Mouse (Mus musculus) limb, embryonic 15.5 days (tissue): Measurements from ENCODE around the gene Banf1. TPM values are rescaled to one million over a fixed set of nuclear protein-coding genes. Genes with fewer than 3 reads are reported as not detected.

Experiments
- ATAC-seq: fragments of 200-750 bp; cut with Nextera tagmentation; 2 replicates; pipeline ENCODE4 v1.8.0; 2017; ENCODE audit warnings: low read depth, moderate TSS enrichment; ENCODE audit not compliant: insufficient number of reproducible peaks, low FRiP score, low TSS enrichment
- H3K27ac ChIP-seq: fragments of 300-500 bp; sonication (generic); 2 replicates; pipeline ENCODE4 v1.5.1; 2015; ENCODE audit warnings: moderate library complexity, mild to moderate bottlenecking, inconsistent platforms
- H3K27me3 ChIP-seq: fragments of 300-500 bp; sonication (generic); 2 replicates; pipeline ENCODE4 v1.6.1; 2015; ENCODE audit warnings: inconsistent platforms
- H3K36me3 ChIP-seq: fragments of 300-500 bp; sonication (generic); 2 replicates; pipeline ENCODE4 v1.6.1; 2015; ENCODE audit warnings: inconsistent platforms
- H3K4me1 ChIP-seq: fragments of 300-500 bp; sonication (generic); 2 replicates; pipeline ENCODE4 v1.6.1; 2015; ENCODE audit warnings: inconsistent platforms
- H3K4me2 ChIP-seq: fragments of 300-500 bp; sonication (generic); 2 replicates; pipeline ENCODE4 v1.6.1; 2015; ENCODE audit warnings: mild to moderate bottlenecking, inconsistent platforms
- H3K4me3 ChIP-seq: fragments of 300-500 bp; sonication (generic); 2 replicates; pipeline ENCODE4 v1.5.1; 2015; ENCODE audit warnings: mild to moderate bottlenecking, inconsistent platforms
- H3K9ac ChIP-seq: fragments of 300-500 bp; sonication (generic); 2 replicates; pipeline ENCODE4 v1.6.1; 2015; ENCODE audit warnings: inconsistent platforms
- H3K9me3 ChIP-seq: fragments of 300-500 bp; sonication (generic); 2 replicates; pipeline ENCODE4 v1.6.1; 2016; ENCODE audit warnings: inconsistent platforms
- WGBS: fragments of 180-500 bp; shearing (Covaris S2); methylation state at CpG from one replicate; pipeline ENCODE4 v1.1.7; 2015; 5-methylcytosine and 5-hydroxymethylcytosine counted together
- polyA plus RNA-seq: library from polyadenylated mRNA; unstranded; fragments of >200 nt; fragmentation: Nextera tagmentation; extraction: Ambion mirVana; gene quantifications from 2 replicates; pipeline ENCODE4 v1.2.1, GENCODE M21; 2015

Gene Banf1
- polyA plus RNA-seq, 1 experiment from 2014 or later = 374 TPM

- Histone ChIP-seq H3K27me3 (peaks cover 13% of the 10 kb centered on the region; the same call in 1 of the 2 replicates), H3K4me2 (no peak overlapping the region), H3K4me3 (no peak overlapping the region), H3K9me3 (no peaks in the 10 kb centered on the region), H3K9ac (no peak overlapping the region), H3K27ac (no peak overlapping the region), H3K4me1 (peaks cover 15% of the 10 kb centered on the region), H3K36me3 (no peaks in the 10 kb centered on the region)
- WGBS = 67% methylated on average over 6 of the region's 6 CpGs
- no peak for ATAC-seq
These were observed 21.5 kb downstream of the Banf1 start for GRCm38 (mm10) chr19:5345297-5346131.

DNA sequence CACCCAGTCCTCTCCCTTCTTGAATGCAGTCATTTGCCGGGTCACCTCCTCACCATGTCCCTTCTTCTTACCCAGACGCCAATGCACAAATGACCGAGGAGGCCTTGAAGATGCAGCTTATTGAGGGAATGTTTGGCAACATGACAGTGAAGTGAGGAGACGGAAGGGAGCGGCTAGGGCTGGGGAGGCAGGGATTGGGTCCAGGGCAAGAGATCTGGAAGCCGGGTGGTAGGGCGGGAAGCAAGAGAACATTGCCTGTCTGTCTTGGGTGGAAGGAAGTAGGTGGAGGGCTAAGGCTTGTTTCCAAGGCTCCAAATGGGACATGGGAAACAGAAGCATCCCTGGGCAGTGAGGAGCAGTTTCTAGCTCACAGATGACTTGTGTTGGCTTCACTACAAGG is 25.6 kb downstream of the Banf1 start:
- Histone ChIP-seq H3K4me2 (no peak overlapping the region), H3K27ac (no peak overlapping the region), H3K36me3 (no peaks in the 10 kb centered on the region), H3K4me3 (no peak overlapping the region), H3K9me3 (no peaks in the 10 kb centered on the region), H3K4me1 (no peaks in the 10 kb centered on the region), H3K9ac (no peak overlapping the region), H3K27me3 (no peaks in the 10 kb centered on the region)
- no peak for ATAC-seq
- 90% methylated on average over 7 of the region's 7 CpGs for WGBS

GRCm38 (mm10) chr19:5337975-5338374 is 29.0 kb downstream of the Banf1 start:
- Histone ChIP-seq H3K9me3 (no peaks in the 10 kb centered on the region), H3K4me2 (no peak overlapping the region), H3K27me3 (no peaks in the 10 kb centered on the region), H3K4me3 (no peak overlapping the region), H3K36me3 (no peaks in the 10 kb centered on the region), H3K27ac (no peak overlapping the region), H3K4me1 (no peaks in the 10 kb centered on the region), H3K9ac (no peak overlapping the region)
- WGBS = 18% methylated on average over 5 of the region's 5 CpGs
- ATAC-seq = no peak

- 85% methylated on average over 6 of the region's 6 CpGs for WGBS
- H3K4me3 ChIP-seq = no peak within 1 kb of the TSS
These were observed 31.5 kb downstream of the Banf1 start, which contains the start of gene Catsper1 for GRCm38 (mm10) chr19:5335441-5335840. Gene Catsper1 (plus strand): TSS chr19:5335741.

GRCm38 (mm10) chr19:5334741-5335140 is 32.2 kb downstream of the Banf1 start:
- no peak for ATAC-seq
- no peak overlapping the region for H3K4me3 ChIP-seq
- H3K9me3 ChIP-seq = no peaks in the 10 kb centered on the region
- H3K27me3 ChIP-seq = no peaks in the 10 kb centered on the region
- no peak overlapping the region for H3K27ac ChIP-seq
- H3K36me3 ChIP-seq = no peaks in the 10 kb centered on the region
- H3K4me2 ChIP-seq = no peak overlapping the region
- H3K4me1 ChIP-seq = no peaks in the 10 kb centered on the region
- WGBS = 73% methylated on average over 5 of the region's 5 CpGs
- no peak overlapping the region for H3K9ac ChIP-seq

More at GRCm38 (mm10) chr19:5335441-5335840, 31.5 kb downstream of the Banf1 start, which contains the start of gene Catsper1:
- H3K36me3 ChIP-seq = no peaks in the 10 kb centered on the region
- H3K27me3 ChIP-seq = no peaks in the 10 kb centered on the region
- no peaks in the 10 kb centered on the region for H3K4me1 ChIP-seq
- no peaks in the 10 kb centered on the region for H3K9me3 ChIP-seq
- H3K4me2 ChIP-seq = no peak within 1 kb of the TSS
- H3K27ac ChIP-seq = no peak within 1 kb of the TSS
- ATAC-seq = no peak
- H3K9ac ChIP-seq = no peak within 1 kb of the TSS

GRCm38 (mm10) chr19:5327970-5328369 is 39.0 kb downstream of the Banf1 start:
- H3K27me3 ChIP-seq = no peaks in the 10 kb centered on the region
- H3K27ac ChIP-seq = no peak overlapping the region
- no peak overlapping the region for H3K4me3 ChIP-seq
- no peak overlapping the region for H3K4me2 ChIP-seq
- ATAC-seq = no peak
- no peak overlapping the region for H3K9ac ChIP-seq
- no peaks in the 10 kb centered on the region for H3K4me1 ChIP-seq
- 71% methylated on average over 19 of the region's 19 CpGs for whole genome bisulfite sequencing
- H3K9me3 ChIP-seq = no peaks in the 10 kb centered on the region
- H3K36me3 ChIP-seq = no peaks in the 10 kb centered on the region

DNA sequence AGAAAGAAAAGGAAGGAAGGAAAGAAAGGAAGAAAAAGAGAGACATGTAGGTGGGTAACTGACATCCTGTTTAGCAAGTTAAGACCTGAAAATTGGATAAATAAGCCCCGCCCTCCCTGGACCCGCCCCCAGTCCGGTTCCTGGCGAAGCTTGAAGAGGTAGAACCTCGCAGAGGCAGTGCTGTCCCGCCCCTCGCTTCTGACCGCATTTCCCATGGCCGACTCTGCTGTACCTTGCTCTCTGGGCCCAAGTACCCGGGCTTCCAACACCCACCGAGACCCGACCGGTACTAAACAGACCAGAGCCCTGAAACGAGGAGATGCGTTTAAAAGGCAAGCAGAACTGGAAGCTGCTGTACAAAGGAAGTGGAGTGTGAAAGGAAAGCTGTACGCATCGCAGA is 43.2 kb downstream of the Banf1 start:
- no peak overlapping the region for H3K4me2 ChIP-seq
- H3K27me3 ChIP-seq = no peaks in the 10 kb centered on the region
- H3K9ac ChIP-seq = no peak overlapping the region
- no peaks in the 10 kb centered on the region for H3K36me3 ChIP-seq
- H3K9me3 ChIP-seq = no peaks in the 10 kb centered on the region
- no peak overlapping the region for H3K27ac ChIP-seq
- no peak overlapping the region for H3K4me3 ChIP-seq
- ATAC-seq = no peak
- WGBS = 62% methylated on average over 17 of the region's 17 CpGs
- no peaks in the 10 kb centered on the region for H3K4me1 ChIP-seq

Other genes starting within 250 kb of the Banf1 start
- gene Klc2, start 248.6 kb downstream of the Banf1 start, polyA plus RNA-seq = 13.0 and 16.9 TPM in 2 replicates
- gene Pacs1, start 94.0 kb downstream of the Banf1 start, polyA plus RNA-seq = 19.9 and 23.7 TPM in 2 replicates
- gene Sf3b2, start 71.7 kb downstream of the Banf1 start, polyA plus RNA-seq = 291 and 302 TPM in 2 replicates
- 4.7 and 5.5 TPM in 2 replicates for gene Gal3st3, start 68.8 kb downstream of the Banf1 start, polyA plus RNA-seq
- gene Catsper1, start 31.4 kb downstream of the Banf1 start, polyA plus RNA-seq = not detected in 2 replicates
- 40.0 and 50.9 TPM in 2 replicates for gene Cst6, start 17.6 kb downstream of the Banf1 start, polyA plus RNA-seq
- gene Eif1ad, start 427 bp downstream of the Banf1 start, polyA plus RNA-seq = 57.3 and 60.1 TPM in 2 replicates
- gene Sart1, start 21.5 kb upstream of the Banf1 start, polyA plus RNA-seq = 67.0 and 72.1 TPM in 2 replicates
- gene Tsga10ip, start 35.4 kb upstream of the Banf1 start, polyA plus RNA-seq = 0.42 TPM in 1 of 2 replicates, not detected in the other
- 254 and 257 TPM in 2 replicates for gene Drap1, start 57.8 kb upstream of the Banf1 start, polyA plus RNA-seq
- gene AI837181, start 58.0 kb upstream of the Banf1 start, polyA plus RNA-seq = 68.6 and 69.9 TPM in 2 replicates
- not detected in 2 replicates for gene Fosl1, start 80.4 kb upstream of the Banf1 start, polyA plus RNA-seq
- gene Ccdc85b, start 90.7 kb upstream of the Banf1 start, polyA plus RNA-seq = 6.6 and 6.9 TPM in 2 replicates
- 99.3 and 105 TPM in 2 replicates for gene Fibp, start 93.4 kb upstream of the Banf1 start, polyA plus RNA-seq
- 0.82 and 1.7 TPM in 2 replicates for gene Ctsw, start 101.3 kb upstream of the Banf1 start, polyA plus RNA-seq
- gene Efemp2, start 106.8 kb upstream of the Banf1 start, polyA plus RNA-seq = 221 and 223 TPM in 2 replicates
- gene Mus81, start 121.2 kb upstream of the Banf1 start, polyA plus RNA-seq = 35.5 and 36.6 TPM in 2 replicates
- gene Cfl1, start 123.3 kb upstream of the Banf1 start, polyA plus RNA-seq = 2,209 and 2,356 TPM in 2 replicates
- gene 1700020D05Rik, start 136.6 kb upstream of the Banf1 start, polyA plus RNA-seq = not detected in 2 replicates
- gene Snx32, start 143.4 kb upstream of the Banf1 start, polyA plus RNA-seq = 9.4 and 10.3 TPM in 2 replicates
- 30.1 and 30.3 TPM in 2 replicates for gene Ovol1, start 193.5 kb upstream of the Banf1 start, polyA plus RNA-seq
- gene Ap5b1, start 200.9 kb upstream of the Banf1 start, polyA plus RNA-seq = 4.3 and 4.4 TPM in 2 replicates
- gene Rnaseh2c, start 234.7 kb upstream of the Banf1 start, polyA plus RNA-seq = 115 and 116 TPM in 2 replicates
- 43.3 and 48.7 TPM in 2 replicates for gene Kat5, start 243.1 kb upstream of the Banf1 start, polyA plus RNA-seq